Mouse (Mus musculus): Measurements from ENCODE around the gene Ccdc88b. TPM values are rescaled to one million over a fixed set of nuclear protein-coding genes. Genes with fewer than 3 reads are reported as not detected.

The Ccdc88b gene
- 48.7 TPM for polyA plus RNA-seq (2017; shearing (Covaris generic))

DNA sequence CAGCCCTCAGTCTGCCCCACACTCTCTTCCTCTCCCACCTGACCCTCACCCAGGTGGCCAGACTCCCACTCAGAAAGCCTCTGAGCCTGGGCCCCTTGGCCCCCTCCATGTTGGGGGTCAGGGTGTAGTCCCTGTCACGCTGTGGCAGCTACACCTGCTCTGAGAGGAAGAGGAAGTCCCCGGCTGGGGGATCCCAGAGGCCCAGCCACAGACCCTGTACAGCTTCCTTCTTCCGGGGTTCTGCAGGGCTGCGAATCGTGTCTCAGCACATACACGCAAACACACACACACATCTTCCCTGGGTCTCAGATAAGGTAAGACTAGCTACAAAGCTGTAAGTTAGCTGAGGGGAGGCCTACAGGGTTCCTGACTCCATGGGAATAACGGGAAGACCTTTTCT lies at the start of gene Ccdc88b:
Ccdc88b (minus strand) TSS at position 181 of the 400 bp plus-strand sequence.

DNA sequence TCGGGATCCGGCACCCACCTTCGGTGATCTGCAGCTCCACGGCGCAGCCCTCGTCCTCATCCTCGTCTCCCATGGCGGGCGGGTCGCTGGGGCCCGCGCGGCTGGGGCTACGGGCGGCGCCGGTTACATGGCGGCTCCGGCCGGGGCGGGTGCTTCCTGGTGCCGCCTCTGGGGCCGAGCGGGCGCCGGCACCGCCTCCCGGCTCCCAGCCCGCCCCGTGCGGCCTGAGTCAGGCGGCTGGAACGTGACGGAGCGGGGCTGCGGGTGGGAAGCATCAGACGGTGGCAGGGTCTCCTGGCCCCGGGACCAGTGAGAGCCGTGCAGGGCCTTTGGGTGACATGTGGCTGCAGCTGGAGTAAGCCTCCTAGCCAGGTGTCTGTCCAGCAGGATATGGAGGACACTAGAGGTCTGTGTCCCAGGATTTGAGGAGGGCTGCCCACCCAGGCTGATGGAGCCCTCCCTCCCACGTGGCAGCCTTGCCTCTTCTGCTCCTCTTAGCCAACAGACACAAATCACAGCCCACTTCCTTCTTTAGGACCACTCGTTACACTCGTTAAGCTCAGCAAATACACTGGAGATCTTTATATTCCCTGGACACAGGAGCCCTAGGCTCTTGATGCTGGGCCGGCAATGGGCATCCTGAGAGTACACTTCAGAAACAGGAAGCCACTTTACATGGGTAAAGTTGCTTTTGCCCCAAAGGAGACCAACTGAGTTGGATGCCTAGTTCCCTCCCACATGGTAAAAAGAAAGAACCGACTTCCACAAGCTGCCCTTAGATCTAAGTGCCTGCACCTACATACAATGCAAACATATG lies 17.3 kb downstream of the Ccdc88b start, which contains the start of gene Rps6ka4:
Rps6ka4 (minus strand) TSS at position 162 of the 817 bp plus-strand sequence.

Other genes starting within 250 kb of the Ccdc88b start
- gene Rps6ka4, start 17.6 kb downstream of the Ccdc88b start, polyA plus RNA-seq (2017; shearing (Covaris generic)), result 31.3 TPM
- gene Trmt112, start 51.5 kb upstream of the Ccdc88b start, polyA plus RNA-seq (2017; shearing (Covaris generic)), result 234 TPM
- gene Prdx5, start 51.9 kb upstream of the Ccdc88b start, polyA plus RNA-seq (2017; shearing (Covaris generic)), result 267 TPM
- 6.6 TPM for gene Esrra, start 63.6 kb upstream of the Ccdc88b start, polyA plus RNA-seq (2017; shearing (Covaris generic))
- gene Catsperz, start 67.2 kb upstream of the Ccdc88b start, polyA plus RNA-seq (2017; shearing (Covaris generic)), result not detected
- not detected for gene Kcnk4, start 76.3 kb upstream of the Ccdc88b start, polyA plus RNA-seq (2017; shearing (Covaris generic))
- 43.9 TPM for gene Bad, start 83.7 kb upstream of the Ccdc88b start, polyA plus RNA-seq (2017; shearing (Covaris generic))
- 17.8 TPM for gene Gpr137, start 84.3 kb upstream of the Ccdc88b start, polyA plus RNA-seq (2017; shearing (Covaris generic))
- 32.3 TPM for gene Ppp1r14b, start 116.8 kb upstream of the Ccdc88b start, polyA plus RNA-seq (2017; shearing (Covaris generic))
- 7.2 TPM for gene Plcb3, start 118.3 kb upstream of the Ccdc88b start, polyA plus RNA-seq (2017; shearing (Covaris generic))
- 53.6 TPM for gene Fkbp2, start 122.3 kb upstream of the Ccdc88b start, polyA plus RNA-seq (2017; shearing (Covaris generic))
- 1.2 TPM for gene Vegfb, start 129.4 kb upstream of the Ccdc88b start, polyA plus RNA-seq (2017; shearing (Covaris generic))
- gene Dnajc4, start 134.4 kb upstream of the Ccdc88b start, polyA plus RNA-seq (2017; shearing (Covaris generic)), result 66.9 TPM
- gene Nudt22, start 137.9 kb upstream of the Ccdc88b start, polyA plus RNA-seq (2017; shearing (Covaris generic)), result 38.9 TPM
- gene Trpt1, start 137.9 kb upstream of the Ccdc88b start, polyA plus RNA-seq (2017; shearing (Covaris generic)), result 8.5 TPM
- gene Fermt3, start 161.3 kb upstream of the Ccdc88b start, polyA plus RNA-seq (2017; shearing (Covaris generic)), result 429 TPM
- gene Stip1, start 181.8 kb upstream of the Ccdc88b start, polyA plus RNA-seq (2017; shearing (Covaris generic)), result 157 TPM
- gene Macrod1, start 198.6 kb upstream of the Ccdc88b start, polyA plus RNA-seq (2017; shearing (Covaris generic)), result 2.8 TPM
- gene Flrt1, start 247.5 kb upstream of the Ccdc88b start, polyA plus RNA-seq (2017; shearing (Covaris generic)), result 0.05 TPM